Mouse (Mus musculus): ENCODE results near the gene Cog1. TPM values are rescaled to one million over a fixed set of nuclear protein-coding genes. Genes with fewer than 3 reads are reported as not detected.

Gene Cog1
- polyA plus RNA-seq, 1 experiment from 2014 or later: 33.9 TPM

- H3K4me3 ChIP-seq: no peak overlapping the region
- H3K9ac ChIP-seq: no peak overlapping the region
- peaks cover 92% of the 10 kb centered on the region for H3K36me3 ChIP-seq
- H3K4me2 ChIP-seq: no peak overlapping the region
- 75% methylated on average over 3 of the region's 3 CpGs for WGBS
- no peaks in the 10 kb centered on the region for H3K27me3 ChIP-seq
- H3K4me1 ChIP-seq (replicated peaks): peaks cover 6% of the 10 kb centered on the region
- H3K9me3 ChIP-seq: no peaks in the 10 kb centered on the region
- no peak overlapping the region for H3K27ac ChIP-seq (replicated peaks)
- ATAC-seq (ENCODE audit: low read depth): no peak
Observed at GRCm38 (mm10) chr11:113691851-113692250, 42.9 kb downstream of the Cog1 start.

DNA sequence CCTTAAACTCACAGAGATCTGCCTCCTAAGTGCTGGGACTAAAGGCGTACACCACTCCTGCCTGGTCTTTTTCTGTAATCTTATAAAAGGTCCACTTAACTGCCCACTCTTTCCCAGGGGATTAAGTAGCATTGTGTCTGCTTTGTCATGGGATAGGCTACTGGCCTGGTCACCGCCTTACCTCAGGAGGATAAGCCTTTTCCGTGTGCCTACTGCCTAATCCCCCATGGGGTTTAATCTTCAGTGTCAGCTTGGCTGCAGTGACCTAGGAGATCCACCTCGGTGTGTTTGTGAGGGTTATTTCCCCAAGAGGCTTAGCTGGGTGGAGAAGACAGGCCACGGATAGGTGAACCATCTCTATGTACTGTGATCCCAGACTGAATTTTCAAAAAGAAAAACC is 48.6 kb downstream of the Cog1 start:
- no peaks in the 10 kb centered on the region for H3K27me3 ChIP-seq
- no peak for ATAC-seq (ENCODE audit: low read depth)
- H3K9ac ChIP-seq: no peak overlapping the region
- WGBS: 81% methylated on average over 5 of the region's 5 CpGs
- H3K4me1 ChIP-seq (replicated peaks): no peaks in the 10 kb centered on the region
- no peak overlapping the region for H3K27ac ChIP-seq (replicated peaks)
- H3K4me3 ChIP-seq: no peak overlapping the region
- no peak overlapping the region for H3K4me2 ChIP-seq
- H3K9me3 ChIP-seq: no peaks in the 10 kb centered on the region
- peaks cover 70% of the 10 kb centered on the region for H3K36me3 ChIP-seq

- no peak overlapping the region for H3K27ac ChIP-seq (replicated peaks)
- no peaks in the 10 kb centered on the region for H3K9me3 ChIP-seq
- H3K36me3 ChIP-seq: peaks cover 65% of the 10 kb centered on the region
- no peaks in the 10 kb centered on the region for H3K4me1 ChIP-seq (replicated peaks)
- 82% methylated on average over 12 of the region's 12 CpGs for WGBS
- no peak overlapping the region for H3K4me2 ChIP-seq
- H3K9ac ChIP-seq: no peak overlapping the region
- ATAC-seq (ENCODE audit: low read depth): no peak
- H3K4me3 ChIP-seq: no peak overlapping the region
- no peaks in the 10 kb centered on the region for H3K27me3 ChIP-seq
Observed at GRCm38 (mm10) chr11:113698013-113698545, 49.1 kb downstream of the Cog1 start.

- peak overlapping the region; percentile 26; the same call in 1 of the 2 replicates for H3K9ac ChIP-seq
- H3K4me1 ChIP-seq (replicated peaks): peaks cover 4% of the 10 kb centered on the region; the same call in 1 of the 2 replicates
- H3K4me3 ChIP-seq: no peak overlapping the region
- no peaks in the 10 kb centered on the region for H3K9me3 ChIP-seq
- peaks cover 49% of the 10 kb centered on the region for H3K36me3 ChIP-seq
- H3K27ac ChIP-seq (replicated peaks): no peak overlapping the region
- WGBS: 87% methylated on average over 7 of the region's 7 CpGs
- H3K4me2 ChIP-seq: no peak overlapping the region
- H3K27me3 ChIP-seq: no peaks in the 10 kb centered on the region
- no peak for ATAC-seq (ENCODE audit: low read depth)
Observed at GRCm38 (mm10) chr11:113699643-113700042, 50.7 kb downstream of the Cog1 start.

DNA sequence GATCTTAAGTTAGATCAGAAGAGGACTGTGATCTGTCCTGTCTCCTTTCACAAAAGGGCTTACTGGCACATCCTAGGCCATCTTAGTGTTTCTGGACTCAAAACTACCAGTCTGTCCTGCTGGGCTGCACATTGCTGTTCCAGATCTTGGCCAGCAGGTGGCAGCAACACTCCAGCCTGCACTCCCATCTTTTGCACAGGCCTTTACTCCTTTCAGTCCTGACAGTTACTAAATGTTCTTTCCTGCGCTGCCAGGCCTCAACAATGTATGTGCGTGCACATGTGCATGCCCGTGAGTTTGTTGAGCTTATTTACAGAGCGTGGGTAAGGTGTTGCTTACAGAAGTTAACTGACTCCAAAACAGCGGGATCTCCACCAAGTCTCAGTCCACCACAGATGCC is 54.8 kb downstream of the Cog1 start:
- no peak overlapping the region for H3K4me3 ChIP-seq
- H3K9me3 ChIP-seq: no peaks in the 10 kb centered on the region
- H3K27me3 ChIP-seq: peaks cover 7% of the 10 kb centered on the region; the same call in 1 of the 2 replicates
- no peak overlapping the region for H3K9ac ChIP-seq
- 38% methylated on average over 5 of the region's 5 CpGs for WGBS
- no peak overlapping the region for H3K27ac ChIP-seq (replicated peaks)
- peaks cover 4% of the 10 kb centered on the region; the same call in 1 of the 2 replicates for H3K4me1 ChIP-seq (replicated peaks)
- peak; percentile 60 for ATAC-seq (ENCODE audit: low read depth)
- H3K36me3 ChIP-seq: peaks cover 29% of the 10 kb centered on the region
- H3K4me2 ChIP-seq: no peak overlapping the region

DNA sequence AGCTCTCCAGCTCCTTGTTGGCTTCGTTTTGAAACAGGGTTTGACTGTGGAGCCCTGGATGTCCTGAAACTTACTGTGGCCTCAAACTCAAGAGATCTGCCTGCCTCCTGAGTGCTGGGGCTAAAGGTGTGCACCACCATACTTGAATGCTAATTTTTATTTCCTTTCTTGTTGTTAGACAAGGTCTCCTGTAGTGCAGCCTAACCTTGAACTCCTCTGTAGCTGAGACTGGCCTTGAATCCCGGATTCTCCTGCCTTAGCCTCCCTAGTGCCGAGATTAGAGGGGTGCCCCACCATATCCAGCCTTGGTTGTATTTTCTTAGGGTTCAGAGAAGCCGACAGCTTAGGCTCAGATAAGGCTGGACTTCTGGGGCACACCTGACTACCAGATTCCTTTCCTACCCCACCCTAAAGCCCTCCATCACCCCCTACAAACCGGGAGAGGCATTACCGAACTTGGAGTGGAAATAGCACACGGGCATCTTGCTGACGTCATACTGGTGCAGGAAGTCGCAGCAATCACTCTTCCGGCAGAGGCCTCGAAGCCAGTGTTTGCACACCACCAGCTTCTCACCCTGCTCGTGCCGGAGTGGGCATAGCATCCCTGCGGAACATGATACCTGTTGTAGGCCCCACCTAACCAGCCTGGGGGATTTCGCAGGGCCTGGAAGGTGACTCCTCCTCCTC is 57.1 kb downstream of the Cog1 start:
- no peak overlapping the region for H3K4me3 ChIP-seq
- H3K4me2 ChIP-seq: no peak overlapping the region
- H3K27me3 ChIP-seq: peaks cover 15% of the 10 kb centered on the region; the same call in 1 of the 2 replicates
- H3K27ac ChIP-seq (replicated peaks): no peak overlapping the region
- ATAC-seq (ENCODE audit: low read depth): no peak
- peaks cover 26% of the 10 kb centered on the region for H3K4me1 ChIP-seq (replicated peaks)
- WGBS: 86% methylated on average over 15 of the region's 15 CpGs
- peaks cover 18% of the 10 kb centered on the region for H3K36me3 ChIP-seq
- no peaks in the 10 kb centered on the region for H3K9me3 ChIP-seq
- no peak overlapping the region for H3K9ac ChIP-seq

DNA sequence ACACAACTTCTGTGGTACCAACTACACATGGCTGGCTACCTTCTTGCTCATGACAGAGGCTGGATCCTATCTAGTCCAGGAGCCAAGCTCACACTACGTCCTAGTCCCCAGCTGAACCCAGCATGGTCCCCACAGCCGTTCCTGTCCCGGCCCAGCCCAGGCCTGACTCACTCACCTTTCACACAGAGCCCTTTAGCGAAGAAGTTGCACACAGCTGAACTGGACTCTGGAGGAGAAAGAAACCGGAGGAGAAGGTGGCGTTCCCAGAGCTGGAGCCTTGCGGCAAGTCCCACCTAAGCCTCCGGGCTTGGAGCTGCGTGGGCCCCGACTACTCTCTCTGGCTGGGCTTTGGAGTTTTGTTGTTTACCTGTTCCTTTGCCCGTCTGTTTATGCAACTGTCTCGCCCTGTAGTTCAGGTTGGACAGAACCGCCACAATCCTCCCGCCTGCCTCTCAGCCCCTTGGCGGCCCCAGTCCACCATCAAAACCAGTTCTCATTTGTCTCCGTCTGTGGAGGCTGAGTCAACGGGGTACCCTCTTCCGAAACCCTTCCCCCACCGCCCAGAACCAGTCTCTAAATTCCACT is 59.8 kb downstream of the Cog1 start:
- H3K27ac ChIP-seq (replicated peaks): no peak overlapping the region
- ATAC-seq (ENCODE audit: low read depth): no peak
- H3K27me3 ChIP-seq: peaks cover 15% of the 10 kb centered on the region; the same call in 1 of the 2 replicates
- H3K36me3 ChIP-seq: peaks cover 14% of the 10 kb centered on the region
- no peak overlapping the region for H3K9ac ChIP-seq
- WGBS: 52% methylated on average over 19 of the region's 19 CpGs
- no peaks in the 10 kb centered on the region for H3K9me3 ChIP-seq
- H3K4me2 ChIP-seq: no peak overlapping the region
- H3K4me3 ChIP-seq: no peak overlapping the region
- H3K4me1 ChIP-seq (replicated peaks): peaks cover 26% of the 10 kb centered on the region

- 15% methylated on average over 15 of the region's 15 CpGs for WGBS
- H3K9ac ChIP-seq: peak overlapping the region; percentile 60; the same call in 1 of the 2 replicates
- H3K4me2 ChIP-seq: no peak overlapping the region
- ATAC-seq (ENCODE audit: low read depth): no peak
- H3K27me3 ChIP-seq: peaks cover 15% of the 10 kb centered on the region; the same call in 1 of the 2 replicates
- no peak overlapping the region for H3K27ac ChIP-seq (replicated peaks)
- peaks cover 26% of the 10 kb centered on the region for H3K4me1 ChIP-seq (replicated peaks)
- H3K9me3 ChIP-seq: no peaks in the 10 kb centered on the region
- H3K4me3 ChIP-seq: no peak overlapping the region
- peaks cover 14% of the 10 kb centered on the region for H3K36me3 ChIP-seq
Observed at GRCm38 (mm10) chr11:113709272-113709671, 60.3 kb downstream of the Cog1 start.

- Histone ChIP-seq H3K4me1 (replicated peaks) (peaks cover 27% of the 10 kb centered on the region), H3K4me3 (no peak within 1 kb of the TSS), H3K27me3 (peaks cover 15% of the 10 kb centered on the region; the same call in 1 of the 2 replicates), H3K27ac (replicated peaks) (peak within 1 kb of the TSS; percentile 74), H3K9ac (peak within 1 kb of the TSS; percentile 60), H3K9me3 (no peaks in the 10 kb centered on the region), H3K4me2 (no peak within 1 kb of the TSS), H3K36me3 (peaks cover 14% of the 10 kb centered on the region)
- peak; percentile 44 for ATAC-seq (ENCODE audit: low read depth)
- WGBS: 4% methylated on average over 11 of the region's 11 CpGs
Observed at GRCm38 (mm10) chr11:113709731-113710256, 60.8 kb downstream of the Cog1 start, which contains the start of gene Cpsf4l. Gene Cpsf4l (minus strand): TSS chr11:113710017.

GRCm38 (mm10) chr11:113710257-113710777 is 61.3 kb downstream of the Cog1 start:
- peak; percentile 26 for ATAC-seq (ENCODE audit: low read depth)

GRCm38 (mm10) chr11:113711061-113711460 is 62.1 kb downstream of the Cog1 start:
- Histone ChIP-seq H3K36me3 (peaks cover 12% of the 10 kb centered on the region), H3K4me1 (replicated peaks) (peaks cover 27% of the 10 kb centered on the region), H3K9ac (peak overlapping the region; percentile 60; the same call in 1 of the 2 replicates), H3K4me3 (no peak overlapping the region), H3K9me3 (no peaks in the 10 kb centered on the region), H3K4me2 (no peak overlapping the region), H3K27ac (replicated peaks) (no peak overlapping the region), H3K27me3 (peaks cover 15% of the 10 kb centered on the region; the same call in 1 of the 2 replicates)
- WGBS: 48% methylated on average over 1 of the region's 1 CpGs
- ATAC-seq (ENCODE audit: low read depth): no peak

More at GRCm38 (mm10) chr11:113710257-113710777, 61.3 kb downstream of the Cog1 start:
- Histone ChIP-seq H3K27me3 (peaks cover 15% of the 10 kb centered on the region; the same call in 1 of the 2 replicates), H3K4me2 (no peak overlapping the region), H3K36me3 (peaks cover 14% of the 10 kb centered on the region), H3K27ac (replicated peaks) (peak overlapping the region; percentile 74), H3K9me3 (no peaks in the 10 kb centered on the region), H3K4me1 (replicated peaks) (peaks cover 27% of the 10 kb centered on the region), H3K4me3 (no peak overlapping the region), H3K9ac (peak overlapping the region; percentile 60)
- WGBS: 2% methylated on average over 10 of the region's 10 CpGs

Measured in neural tube, embryonic 13.5 days (tissue).